Mouse (Mus musculus) ES-E14 (cell line): ENCODE measurements around the gene Ubap1. TPM values are rescaled to one million over a fixed set of nuclear protein-coding genes. Genes with fewer than 3 reads are reported as not detected.

Source experiments
- DNase-seq: peaks from one replicate; pipeline ENCODE4 v3.0.0-alpha.2; 2013; ENCODE audit warnings: low read depth, low spot score
- H3K27ac ChIP-seq: 2 replicates; pipeline ENCODE4 v1.5.1; 2012; ENCODE audit warnings: low read depth, mild to moderate bottlenecking, low read length, moderate library complexity, mixed read lengths; ENCODE audit not compliant: poor library complexity, insufficient read depth, severe bottlenecking
- H3K36me3 ChIP-seq: 2 replicates; pipeline ENCODE4 v1.6.1; 2012; ENCODE audit warnings: mild to moderate bottlenecking, low read length, moderate library complexity, mixed read lengths; ENCODE audit not compliant: control insufficient read depth, poor library complexity, insufficient read depth, severe bottlenecking
- H3K4me1 ChIP-seq, 2 experiments: fragments of 150-350 bp in 1 of 2; sonication (generic) in 1 of 2; 2 replicates each; pipeline ENCODE4 v1.6.1; 2012; ENCODE audit warnings: low read length in 2 of 2, mild to moderate bottlenecking in 1 of 2, mixed read lengths in 1 of 2; ENCODE audit not compliant: control insufficient read depth in 2 of 2, insufficient read depth in 2 of 2, poor library complexity in 1 of 2
- H3K4me3 ChIP-seq, 2 experiments: fragments of 150-350 bp in 1 of 2; sonication (generic) in 1 of 2; 2 replicates each; pipeline ENCODE4 v1.5.1; 2012; ENCODE audit warnings: low read length in 2 of 2, low read depth in 1 of 2, mild to moderate bottlenecking in 1 of 2, mixed read lengths in 1 of 2; ENCODE audit not compliant: insufficient read depth in 1 of 2, poor library complexity in 1 of 2, severe bottlenecking in 1 of 2
- H3K9ac ChIP-seq: 2 replicates; pipeline ENCODE4 v1.6.1; 2012; ENCODE audit warnings: low read depth, mild to moderate bottlenecking, low read length, mixed read lengths; ENCODE audit not compliant: poor library complexity, insufficient read depth, severe bottlenecking
- H3K9me3 ChIP-seq: fragments of 150-350 bp; sonication (generic); 2 replicates; pipeline ENCODE4 v1.6.1; 2012; ENCODE audit warnings: low read depth, mild to moderate bottlenecking, low read length; ENCODE audit not compliant: control insufficient read depth, insufficient read depth
- CHD2 ChIP-seq: IDR thresholded peaks from 2 replicates; pipeline ENCODE4 v1.6.1; 2014; ENCODE audit warnings: mild to moderate bottlenecking, low read depth, low read length, inconsistent platforms
- HCFC1 ChIP-seq: IDR thresholded peaks from 2 replicates; pipeline ENCODE4 v1.6.1; 2012; ENCODE audit warnings: low read length, inconsistent platforms, borderline replicate concordance; ENCODE audit not compliant: insufficient read depth
- MAFK ChIP-seq: IDR thresholded peaks from 2 replicates; pipeline ENCODE4 v1.6.1; 2014; ENCODE audit warnings: mild to moderate bottlenecking, low read depth, low read length, inconsistent platforms; ENCODE audit not compliant: insufficient read depth
- ZC3H11A ChIP-seq: IDR thresholded peaks from 2 replicates; pipeline ENCODE4 v1.6.1; 2012; ENCODE audit warnings: low read depth, mild to moderate bottlenecking, inconsistent platforms, low read length, borderline replicate concordance
- ZNF384 ChIP-seq: IDR thresholded peaks from 2 replicates; pipeline ENCODE4 v1.6.1; 2012; ENCODE audit warnings: low read depth, low read length, inconsistent platforms
- in situ Hi-C, 2 experiments: fragments of 600-800 bp; cut with MboI; formaldehyde crosslinking; loops; one replicate each; pipeline ENCODE4 v1.15.1; 2025; ENCODE audit warnings: low sequenced_read_pairs in 2 of 2, inconsistent platforms in 1 of 2; ENCODE audit not compliant: unreplicated experiment in 2 of 2
- total RNA-seq: library from RNA; depleted of rRNA; stranded (reverse); fragments of 300-350 nt; gene quantifications from 2 replicates; pipeline ENCODE4 v1.2.3, GENCODE M21; 2012

The Ubap1 gene
- total RNA-seq, 1 experiment = 24.3 TPM

- no peak for TF ChIP-seq CHD2
- TF ChIP-seq MAFK = no peak
- TF ChIP-seq HCFC1 = no peak
- TF ChIP-seq ZNF384 = no peak
- no peak for TF ChIP-seq ZC3H11A
- peaks cover 3% of the 10 kb centered on the region for H3K36me3 ChIP-seq
Observed at GRCm38 (mm10) chr4:41399904-41400303, 51.1 kb downstream of the Ubap1 start.

GRCm38 (mm10) chr4:41401167-41401566, 52.4 kb downstream of the Ubap1 start:
- Histone ChIP-seq H3K9me3 (no peaks in the 10 kb centered on the region), H3K4me1 (no peaks in the 10 kb centered on the region), H3K9ac (no peak overlapping the region), H3K36me3 (peaks cover 3% of the 10 kb centered on the region), H3K27ac (no peak overlapping the region), H3K4me3 (no peak overlapping the region)
- no peak for DNase-seq
- in situ Hi-C loops = no loop called here
- TF ChIP-seq HCFC1 (no peak), MAFK (no peak), ZNF384 (no peak), CHD2 (no peak), ZC3H11A (no peak)

More at GRCm38 (mm10) chr4:41399904-41400303, 51.1 kb downstream of the Ubap1 start:
- no peak overlapping the region for H3K4me3 ChIP-seq
- no peak overlapping the region for H3K9ac ChIP-seq
- H3K9me3 ChIP-seq = no peaks in the 10 kb centered on the region
- no peaks in the 10 kb centered on the region for H3K4me1 ChIP-seq
- no peak overlapping the region for H3K27ac ChIP-seq
- no peak for DNase-seq
- in situ Hi-C loops = no loop called here

DNA sequence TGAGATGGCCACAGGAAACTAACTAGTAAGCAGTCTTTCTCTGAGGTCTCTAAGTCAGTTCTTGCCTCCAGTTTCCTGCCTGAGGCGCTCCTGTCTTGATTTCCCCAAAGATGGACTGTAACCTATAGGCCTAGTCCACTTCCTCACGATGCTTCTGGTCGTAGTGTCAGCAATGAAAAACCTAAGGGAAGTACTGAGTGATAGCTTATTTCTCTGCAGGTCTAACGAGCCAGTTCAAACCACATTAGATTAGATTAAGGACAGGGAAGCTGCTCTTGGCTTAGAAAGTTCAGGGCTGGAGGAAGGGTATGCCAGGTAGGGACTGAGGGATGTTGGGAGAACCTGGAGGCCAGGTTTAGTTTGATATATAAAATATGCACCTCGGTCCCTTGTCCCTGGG, 52.8 kb downstream of the Ubap1 start:
- H3K9ac ChIP-seq = no peak overlapping the region
- in situ Hi-C loops = no loop called here
- DNase-seq = no peak
- TF ChIP-seq MAFK (no peak), ZC3H11A (no peak), ZNF384 (no peak), HCFC1 (no peak), CHD2 (no peak)
- H3K9me3 ChIP-seq = no peaks in the 10 kb centered on the region
- H3K27ac ChIP-seq = no peak overlapping the region
- H3K4me3 ChIP-seq = no peak overlapping the region
- peaks cover 3% of the 10 kb centered on the region for H3K36me3 ChIP-seq
- no peaks in the 10 kb centered on the region for H3K4me1 ChIP-seq

- Histone ChIP-seq H3K4me1 (no peaks in the 10 kb centered on the region), H3K27ac (no peak overlapping the region), H3K36me3 (no peaks in the 10 kb centered on the region; the same call in 1 of the 2 replicates), H3K4me3 (no peak overlapping the region), H3K9me3 (no peaks in the 10 kb centered on the region), H3K9ac (no peak overlapping the region)
- no peak for DNase-seq
- TF ChIP-seq ZNF384 = no peak
- no peak for TF ChIP-seq MAFK
- in situ Hi-C loops = no loop called here
Observed at GRCm38 (mm10) chr4:41406597-41406996, 57.8 kb downstream of the Ubap1 start.

DNA sequence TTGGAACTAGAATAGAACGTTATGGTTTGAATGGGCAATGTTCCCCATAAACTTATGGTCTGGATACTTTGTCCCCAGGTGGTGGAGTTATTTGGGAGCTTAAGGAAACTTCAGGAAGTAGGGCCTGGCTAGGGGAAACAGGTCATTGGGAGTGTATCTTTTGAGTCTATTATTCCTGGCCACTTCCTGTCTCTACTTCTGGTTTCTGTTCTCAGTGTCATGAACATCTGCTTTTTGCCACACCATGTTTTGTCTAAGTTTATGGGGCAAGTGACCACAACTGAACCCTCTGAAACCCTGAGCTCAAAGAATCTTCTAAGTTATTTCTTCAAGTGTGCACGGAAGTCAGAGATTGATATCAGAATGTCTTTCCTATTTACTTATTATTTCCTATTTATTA, 58.6 kb downstream of the Ubap1 start:
- no peaks in the 10 kb centered on the region for H3K9me3 ChIP-seq
- in situ Hi-C loops = no loop called here
- TF ChIP-seq HCFC1 = no peak
- TF ChIP-seq MAFK = no peak
- no peak for TF ChIP-seq CHD2
- no peak for TF ChIP-seq ZC3H11A
- no peak for TF ChIP-seq ZNF384
- H3K36me3 ChIP-seq = no peaks in the 10 kb centered on the region; the same call in 1 of the 2 replicates
- no peak overlapping the region for H3K4me3 ChIP-seq
- no peak overlapping the region for H3K27ac ChIP-seq
- DNase-seq = no peak
- no peaks in the 10 kb centered on the region for H3K4me1 ChIP-seq
- no peak overlapping the region for H3K9ac ChIP-seq
